15 mouse cellular contexts compared by ENCODE assay signal in the genomic region with DNA sequence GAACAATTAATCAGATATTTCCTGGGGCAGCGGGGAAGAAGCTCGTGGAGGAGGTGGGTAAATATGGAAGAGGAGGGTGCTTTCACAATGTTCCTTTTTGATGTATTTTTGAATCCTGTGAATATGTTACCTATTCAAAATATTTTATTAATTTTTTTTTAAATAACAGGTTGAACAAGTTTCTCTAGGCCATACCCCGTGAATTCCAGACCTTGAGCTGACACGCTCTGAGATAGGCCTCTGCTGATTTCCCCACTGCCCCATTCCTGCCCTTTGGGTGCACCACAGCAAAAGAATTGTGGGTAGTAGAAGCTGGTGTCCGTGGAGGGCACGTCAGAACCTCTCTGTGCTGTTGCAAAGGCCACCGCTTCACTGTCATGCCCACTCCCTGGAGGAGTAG.
"Had no signal": no experiment of that assay in that cellular context is flagged by ENCODE, and none has a peak within 500 bp of the region (broad histone marks: within the 10 kb centered on the region; RNA-seq: fewer than 3 reads in every experiment).

No protein-coding gene starts in this region.

- H3K9me3 ChIP-seq: hindbrain, embryonic 12.5 days; limb, embryonic 15.5 days; liver, embryonic 12.5 days; midbrain, embryonic 10.5 days; neural tube, embryonic 15.5 days had no signal

- H3K4me2 ChIP-seq: hindbrain, embryonic 12.5 days; limb, embryonic 15.5 days; liver, embryonic 12.5 days; neural tube, embryonic 15.5 days had no signal

- H3K27me3 ChIP-seq: hindbrain, embryonic 12.5 days; limb, embryonic 15.5 days; neural tube, embryonic 15.5 days had no signal

- H3K4me3 ChIP-seq: hindbrain, embryonic 12.5 days; limb, embryonic 15.5 days; liver, embryonic 12.5 days; midbrain, embryonic 10.5 days; myocyte; neural tube, embryonic 15.5 days had no signal

- H3K27ac ChIP-seq: hindbrain, embryonic 12.5 days; kidney, postnatal 0 days; limb, embryonic 15.5 days; liver, embryonic 12.5 days; midbrain, embryonic 10.5 days; neural tube, embryonic 15.5 days had no signal

- H3K4me1 ChIP-seq: liver, embryonic 12.5 days had no signal

- H3K36me3 ChIP-seq: hindbrain, embryonic 12.5 days; limb, embryonic 15.5 days; liver, embryonic 12.5 days; midbrain, embryonic 10.5 days; neural tube, embryonic 15.5 days had no signal

- ATAC-seq: hindbrain, embryonic 16.5 days; liver, embryonic 12.5 days had no signal

- H3K9ac ChIP-seq: hindbrain, embryonic 12.5 days; limb, embryonic 15.5 days; liver, embryonic 12.5 days; neural tube, embryonic 15.5 days had no signal

- DNase-seq: kidney, postnatal 4 days; left cerebral cortex, postnatal 4 days; lung, postnatal 4 days; midbrain, embryonic 14.5 days; right cerebral cortex, adult 18-20 months; right cerebral cortex, postnatal 25 days; thymus, postnatal 36 days had no signal
